Mouse (Mus musculus): Measurements from ENCODE around the gene Rhobtb3. TPM values are rescaled to one million over a fixed set of nuclear protein-coding genes. Genes with fewer than 3 reads are reported as not detected.

Gene Rhobtb3
- polyA plus RNA-seq, 1 experiment: not detected

- Histone ChIP-seq H3K4me3 (ENCODE audit: insufficient read depth, low read depth, low read length) (no peak overlapping the region), H3K4me1 (ENCODE audit: control insufficient read depth, insufficient read depth, low read length) (no peaks in the 10 kb centered on the region), H3K27ac (ENCODE audit: insufficient read depth, low read depth, low read length) (no peak overlapping the region)
- no peak for TF ChIP-seq CTCF (IDR thresholded peaks at IDR 0.05; ENCODE audit: insufficient read depth, low read depth, low read length)
- TF ChIP-seq POLR2A (IDR thresholded peaks at IDR 0.05; ENCODE audit: insufficient read depth, low read depth, low read length): no peak
These were observed 11.8 kb upstream of the Rhobtb3 start for GRCm38 (mm10) chr13:75955357-75955992.

GRCm38 (mm10) chr13:75950295-75950694 is 6.6 kb upstream of the Rhobtb3 start:
- 93% methylated on average over 1 of the region's 1 CpGs for WGBS
- no peak overlapping the region for H3K27ac ChIP-seq (ENCODE audit: insufficient read depth, low read depth, low read length)
- H3K4me3 ChIP-seq (ENCODE audit: insufficient read depth, low read depth, low read length): no peak overlapping the region
- no peaks in the 10 kb centered on the region for H3K4me1 ChIP-seq (ENCODE audit: control insufficient read depth, insufficient read depth, low read length)
- no peak for TF ChIP-seq CTCF (IDR thresholded peaks at IDR 0.05; ENCODE audit: insufficient read depth, low read depth, low read length)
- TF ChIP-seq POLR2A (IDR thresholded peaks at IDR 0.05; ENCODE audit: insufficient read depth, low read depth, low read length): no peak

- TF ChIP-seq POLR2A (IDR thresholded peaks at IDR 0.05; ENCODE audit: insufficient read depth, low read depth, low read length) (no peak), CTCF (IDR thresholded peaks at IDR 0.05; ENCODE audit: insufficient read depth, low read depth, low read length) (no peak)
These were observed 507 bp upstream of the Rhobtb3 start for GRCm38 (mm10) chr13:75944044-75944820.

GRCm38 (mm10) chr13:75942731-75943130 is 994 bp downstream of the Rhobtb3 start:
- H3K4me1 ChIP-seq (ENCODE audit: control insufficient read depth, insufficient read depth, low read length): no peaks in the 10 kb centered on the region
- WGBS: 1% methylated on average over 6 of the region's 6 CpGs
- H3K4me3 ChIP-seq (ENCODE audit: insufficient read depth, low read depth, low read length): peak overlapping the region; percentile 63
- peak overlapping the region; percentile 85 for H3K27ac ChIP-seq (ENCODE audit: insufficient read depth, low read depth, low read length)
- TF ChIP-seq CTCF (IDR thresholded peaks at IDR 0.05; ENCODE audit: insufficient read depth, low read depth, low read length) (no peak), POLR2A (IDR thresholded peaks at IDR 0.05; ENCODE audit: insufficient read depth, low read depth, low read length) (no peak)

More at GRCm38 (mm10) chr13:75944044-75944820, 507 bp upstream of the Rhobtb3 start:
- peak overlapping the region; percentile 85; the same call in 1 of the 2 replicates for H3K27ac ChIP-seq (ENCODE audit: insufficient read depth, low read depth, low read length)
- H3K4me1 ChIP-seq (ENCODE audit: control insufficient read depth, insufficient read depth, low read length): no peaks in the 10 kb centered on the region
- H3K4me3 ChIP-seq (ENCODE audit: insufficient read depth, low read depth, low read length): peak overlapping the region; percentile 63
- WGBS: 5% methylated on average over 7 of the region's 7 CpGs

GRCm38 (mm10) chr13:75941518-75942295 is 2.0 kb downstream of the Rhobtb3 start:
- Histone ChIP-seq H3K4me1 (ENCODE audit: control insufficient read depth, insufficient read depth, low read length) (no peaks in the 10 kb centered on the region), H3K4me3 (ENCODE audit: insufficient read depth, low read depth, low read length) (no peak overlapping the region), H3K27ac (ENCODE audit: insufficient read depth, low read depth, low read length) (no peak overlapping the region)
- no peak for TF ChIP-seq POLR2A (IDR thresholded peaks at IDR 0.05; ENCODE audit: insufficient read depth, low read depth, low read length)
- no peak for TF ChIP-seq CTCF (IDR thresholded peaks at IDR 0.05; ENCODE audit: insufficient read depth, low read depth, low read length)
- 72% methylated on average over 5 of the region's 5 CpGs for WGBS

GRCm38 (mm10) chr13:75940791-75941517 is 2.8 kb downstream of the Rhobtb3 start:
- no peak overlapping the region for H3K27ac ChIP-seq (ENCODE audit: insufficient read depth, low read depth, low read length)
- no peaks in the 10 kb centered on the region for H3K4me1 ChIP-seq (ENCODE audit: control insufficient read depth, insufficient read depth, low read length)
- 74% methylated on average over 2 of the region's 2 CpGs for WGBS
- H3K4me3 ChIP-seq (ENCODE audit: insufficient read depth, low read depth, low read length): no peak overlapping the region
- TF ChIP-seq CTCF (IDR thresholded peaks at IDR 0.05; ENCODE audit: insufficient read depth, low read depth, low read length) (no peak), POLR2A (IDR thresholded peaks at IDR 0.05; ENCODE audit: insufficient read depth, low read depth, low read length) (no peak)

- Histone ChIP-seq H3K27ac (ENCODE audit: insufficient read depth, low read depth, low read length) (no peak overlapping the region), H3K4me3 (ENCODE audit: insufficient read depth, low read depth, low read length) (no peak overlapping the region), H3K4me1 (ENCODE audit: control insufficient read depth, insufficient read depth, low read length) (no peaks in the 10 kb centered on the region)
- 70% methylated on average over 5 of the region's 5 CpGs for WGBS
- TF ChIP-seq CTCF (IDR thresholded peaks at IDR 0.05; ENCODE audit: insufficient read depth, low read depth, low read length) (no peak), POLR2A (IDR thresholded peaks at IDR 0.05; ENCODE audit: insufficient read depth, low read depth, low read length) (no peak)
These were observed 4.9 kb downstream of the Rhobtb3 start for GRCm38 (mm10) chr13:75938866-75939265.

GRCm38 (mm10) chr13:75933287-75933686 is 10.4 kb downstream of the Rhobtb3 start:
- no peak overlapping the region for H3K4me3 ChIP-seq (ENCODE audit: insufficient read depth, low read depth, low read length)
- TF ChIP-seq POLR2A (IDR thresholded peaks at IDR 0.05; ENCODE audit: insufficient read depth, low read depth, low read length): no peak
- H3K4me1 ChIP-seq (ENCODE audit: control insufficient read depth, insufficient read depth, low read length): peaks cover 6% of the 10 kb centered on the region
- 94% methylated on average over 1 of the region's 1 CpGs for WGBS
- no peak overlapping the region for H3K27ac ChIP-seq (ENCODE audit: insufficient read depth, low read depth, low read length)

Measured in olfactory bulb, adult 2 months (tissue).